11 mouse cellular contexts compared by ENCODE assay signal in genomic region chr14:92907623-92908045, GRCm38 (mm10).
A peak's percentile ranks its signal among the peaks of the same experiment; 100 is the strongest.
DNase-seq lines count a peak whose midpoint lies in the region; ATAC-seq and TF ChIP-seq lines count a peak whose summit lies in the region.
"Had no signal": no experiment of that assay in that cellular context is flagged by ENCODE, and none has a peak within 500 bp of the region (broad histone marks: within the 10 kb centered on the region; RNA-seq: fewer than 3 reads in every experiment).

No protein-coding gene starts in this region.

- no peak overlapping the region for H3K4me3 ChIP-seq in stomach, postnatal 0 days (ENCODE audit: low read depth, low read length)
- H3K4me3 ChIP-seq: lung, embryonic 15.5 days; stomach, embryonic 15.5 days had no signal

- intact Hi-C loops in left cerebral cortex, postnatal 25 days (cut with DNase I): no loop called here

- no peaks in the 10 kb centered on the region for H3K9me3 ChIP-seq in stomach, postnatal 0 days (ENCODE audit: control insufficient read depth, low read length)
- H3K9me3 ChIP-seq: lung, embryonic 15.5 days; stomach, embryonic 15.5 days had no signal

- no peaks in the 10 kb centered on the region for H3K27me3 ChIP-seq in stomach, postnatal 0 days (ENCODE audit: control insufficient read depth, insufficient read depth, low read length)
- H3K27me3 ChIP-seq: CH12.LX; lung, embryonic 15.5 days; stomach, embryonic 15.5 days had no signal

- no peak for TF ChIP-seq CTCF in stomach, postnatal 0 days (IDR thresholded peaks at IDR 0.05; ENCODE audit: low read depth)

- no peak overlapping the region for H3K4me2 ChIP-seq in stomach, postnatal 0 days (replicated peaks; ENCODE audit: low read depth)
- H3K4me2 ChIP-seq: lung, embryonic 15.5 days; stomach, embryonic 15.5 days had no signal

- no peak overlapping the region for H3K9ac ChIP-seq in stomach, postnatal 0 days (ENCODE audit: low read length)
- H3K9ac ChIP-seq: lung, embryonic 15.5 days; stomach, embryonic 15.5 days had no signal

- ATAC-seq in stomach, postnatal 0 days (ENCODE audit: low FRiP score, low TSS enrichment): no peak

- no peaks in the 10 kb centered on the region for H3K4me1 ChIP-seq in stomach, postnatal 0 days (replicated peaks; ENCODE audit: control insufficient read depth, insufficient read depth)
- H3K4me1 ChIP-seq: lung, embryonic 15.5 days; stomach, embryonic 15.5 days had no signal

- 60% methylated on average over 6 of the region's 6 CpGs for WGBS in stomach, postnatal 0 days

- H3K27ac ChIP-seq in stomach, postnatal 0 days (replicated peaks): no peak overlapping the region
- H3K27ac ChIP-seq: lung, embryonic 15.5 days; stomach, embryonic 15.5 days had no signal

- DNase-seq in embryo, embryonic 11 days: peak; percentile 5
- DNase-seq in embryo, embryonic 10.5 days (ENCODE audit: low spot score): no peak
- DNase-seq in brain, adult 2 months (ENCODE audit: low read depth, low spot score): peak; percentile 58
- DNase-seq in frontal cortex, postnatal 14 days (ENCODE audit: low spot score in 2 of 2): peak; percentile 6 to 21
- peak; percentile 49 to 51 for DNase-seq in left cerebral cortex, postnatal 25 days (ENCODE audit: low spot score in 2 of 2)
- no peak for DNase-seq in stomach, postnatal 0 days (ENCODE audit: low spot score)
- DNase-seq in MN1 (ENCODE audit: low spot score): no peak
- DNase-seq in thymus, postnatal 4 days: no peak

- H3K36me3 ChIP-seq in stomach, postnatal 0 days (ENCODE audit: control insufficient read depth, insufficient read depth, low read length): no peaks in the 10 kb centered on the region
- H3K36me3 ChIP-seq: lung, embryonic 15.5 days; stomach, embryonic 15.5 days had no signal

- TF ChIP-seq EP300 in stomach, postnatal 0 days (optimal IDR thresholded peaks at IDR 0.05): no peak

Comparison
In these comparisons a context has a peak if more than half of its experiments do, and no peak if none do; other contexts are left out.
1. DNase-seq: peak in embryo, embryonic 11 days (single experiment), brain, adult 2 months (single experiment), frontal cortex, postnatal 14 days (2 of 2) and left cerebral cortex, postnatal 25 days (2 of 2); none in embryo, embryonic 10.5 days (single experiment), stomach, postnatal 0 days (single experiment), MN1 (single experiment) and thymus, postnatal 4 days (single experiment).